8 mouse cellular contexts compared by ENCODE assay signal in the genomic region with DNA sequence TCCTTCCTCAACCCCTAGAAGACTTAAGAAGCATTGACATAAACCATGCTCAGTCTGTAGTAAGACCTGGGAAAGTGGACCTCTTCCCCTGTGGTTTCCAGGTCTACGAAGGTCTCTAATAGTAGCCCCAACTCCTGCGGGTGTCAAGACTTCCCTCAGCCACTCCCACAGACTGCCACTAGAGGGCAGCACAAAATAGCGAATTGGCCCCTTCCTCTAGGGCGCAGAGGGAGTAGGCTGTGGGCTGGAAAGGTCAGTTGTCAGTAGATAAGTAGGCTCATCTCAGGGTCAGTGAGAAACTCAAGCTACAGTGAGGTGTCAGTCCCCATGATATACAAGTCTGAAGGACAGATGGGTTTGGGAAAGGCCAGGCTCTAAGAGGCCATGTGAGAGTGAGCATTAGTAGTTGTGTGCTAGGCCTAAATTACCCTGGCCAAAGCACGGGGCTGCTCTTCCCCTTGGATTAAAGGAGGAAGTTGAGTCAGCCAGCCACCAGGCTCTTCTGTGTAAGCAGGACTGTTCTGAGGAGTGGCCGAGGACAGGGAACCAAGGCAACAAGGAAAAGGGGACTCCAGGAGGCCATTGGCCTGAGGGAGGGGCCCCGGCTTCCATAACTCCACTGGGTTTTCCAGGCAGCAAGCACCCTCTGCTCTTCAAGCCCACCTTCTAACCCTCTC. TPM values are rescaled to one million over a fixed set of nuclear protein-coding genes. Genes with fewer than 3 reads are reported as not detected.
DNase-seq lines count a peak whose midpoint lies in the region; ATAC-seq and TF ChIP-seq lines count a peak whose summit lies in the region.

No protein-coding gene starts in this region.

- no peak overlapping the region for H3K4me3 ChIP-seq in limb, embryonic 14.5 days (replicated peaks; ENCODE audit: low read length)
- peak overlapping the region; percentile 75 for H3K4me3 ChIP-seq in midbrain, postnatal 0 days (ENCODE audit: low read depth, low read length)

- WGBS in limb, embryonic 14.5 days: 24% methylated on average over 7 of the region's 7 CpGs
- WGBS in midbrain, postnatal 0 days: 23% methylated on average over 7 of the region's 7 CpGs

- H3K27me3 ChIP-seq in limb, embryonic 14.5 days (ENCODE audit: control insufficient read depth, insufficient read depth, low read length): peaks cover 24% of the 10 kb centered on the region; the same call in 1 of the 2 replicates
- no peaks in the 10 kb centered on the region for H3K27me3 ChIP-seq in midbrain, postnatal 0 days (ENCODE audit: insufficient read depth, low read length)

- no peak for TF ChIP-seq POLR2A in limb, embryonic 14.5 days (IDR thresholded peaks at IDR 0.05; ENCODE audit: borderline replicate concordance, extremely low read depth, insufficient read depth, insufficient read length)

- 0 out of 2 replicates have a peak, but pooled peaks cover 3% of the 10 kb centered on the region for H3K4me1 ChIP-seq in limb, embryonic 14.5 days (ENCODE audit: control insufficient read depth, insufficient read depth, low read length)
- peaks cover 15% of the 10 kb centered on the region for H3K4me1 ChIP-seq in midbrain, postnatal 0 days (ENCODE audit: insufficient read depth, low read length)

- no peak overlapping the region for H3K27ac ChIP-seq in limb, embryonic 14.5 days (replicated peaks; ENCODE audit: low read depth, low read length)
- peak overlapping the region; percentile 83 for H3K27ac ChIP-seq in midbrain, postnatal 0 days (ENCODE audit: low read depth, low read length)

- TF ChIP-seq CTCF in midbrain, postnatal 0 days (IDR thresholded peaks at IDR 0.05): peak; percentile 98

- no peak overlapping the region for H3K9ac ChIP-seq in limb, embryonic 14.5 days (ENCODE audit: low read depth, low read length, severe bottlenecking)
- H3K9ac ChIP-seq in midbrain, postnatal 0 days (replicated peaks; ENCODE audit: low read length, poor library complexity, severe bottlenecking): peak overlapping the region; percentile 87

- H3K4me2 ChIP-seq in limb, embryonic 14.5 days (replicated peaks; ENCODE audit: low read depth, low read length, severe bottlenecking): no peak overlapping the region
- H3K4me2 ChIP-seq in midbrain, postnatal 0 days (ENCODE audit: low read depth, low read length, poor library complexity, severe bottlenecking): peak overlapping the region; percentile 52

- H3K9me3 ChIP-seq in limb, embryonic 14.5 days (ENCODE audit: control insufficient read depth, low read length): no peaks in the 10 kb centered on the region
- H3K9me3 ChIP-seq in midbrain, postnatal 0 days (ENCODE audit: low read length): no peaks in the 10 kb centered on the region

- peak; percentile 80 for ATAC-seq in granulocyte monocyte progenitor cell, adult 5-6 weeks (replicated peaks; ENCODE audit: poor library complexity, severe bottlenecking)
- ATAC-seq in limb, embryonic 14.5 days (ENCODE audit: low FRiP score, low read depth): no peak
- ATAC-seq in midbrain, postnatal 0 days (ENCODE audit: low FRiP score): no peak

- no peaks in the 10 kb centered on the region for H3K36me3 ChIP-seq in limb, embryonic 14.5 days (ENCODE audit: control insufficient read depth, insufficient read depth, low read length)
- no peaks in the 10 kb centered on the region for H3K36me3 ChIP-seq in midbrain, postnatal 0 days (ENCODE audit: insufficient read depth, low read length)

- DNase-seq in 3134 (ENCODE audit: extremely low read depth, insufficient read length, low spot score): peak; percentile 51
- peak; percentile 88 for DNase-seq in adrenal gland, adult 2 months
- peak; percentile 94 for DNase-seq in embryo, embryonic 10.5 days (ENCODE audit: low spot score)
- DNase-seq in kidney, adult 11 months: peak; percentile 62
- peak; percentile 68 for DNase-seq in limb, embryonic 14.5 days (ENCODE audit: low spot score)
- peak; percentile 78 for DNase-seq in midbrain, postnatal 0 days (ENCODE audit: low spot score)
- DNase-seq in spleen, postnatal 10 days (ENCODE audit: low spot score in 2 of 2): peak; percentile 77 to 87

RNA-seq across cellular contexts. Expression of gene 4930451I11Rik, which starts 9.5 kb away (rescaled TPM):
- not detected for total RNA-seq in adrenal gland, adult 2 months (2021)
- polyA plus RNA-seq in adrenal gland, adult 2 months (2012; rRNA removed): not detected in 2 replicates
- total RNA-seq in granulocyte monocyte progenitor cell, adult 5-6 weeks (2014; fragmentation: Nextera tagmentation): not detected in 2 replicates
- not detected in 2 replicates for total RNA-seq in granulocyte monocyte progenitor cell, adult 5-6 weeks (2017)
- not detected in 2 replicates for polyA plus RNA-seq in limb, embryonic 14.5 days (2012; rRNA removed)
- not detected in 2 replicates for polyA plus RNA-seq in limb, embryonic 14.5 days (2014; fragmentation: Nextera tagmentation; extraction: Ambion mirVana)
- total RNA-seq in midbrain, postnatal 0 days (2014; rRNA removed): not detected in 2 replicates
- polyA plus RNA-seq in midbrain, postnatal 0 days (2015; fragmentation: Nextera tagmentation; extraction: Ambion mirVana): 1.1 TPM in 1 of 2 replicates, not detected in the other

RNA-seq across cellular contexts. Expression of gene Fam57b, which starts 24.5 kb away (rescaled TPM):
- total RNA-seq in adrenal gland, adult 2 months (2021): 10 to 100 TPM; 16.4 to 21.0 TPM
- 27.8 and 40.9 TPM in 2 replicates for polyA plus RNA-seq in adrenal gland, adult 2 months (2012; rRNA removed)
- not detected in 2 replicates for total RNA-seq in granulocyte monocyte progenitor cell, adult 5-6 weeks (2014; fragmentation: Nextera tagmentation)
- not detected in 2 replicates for total RNA-seq in granulocyte monocyte progenitor cell, adult 5-6 weeks (2017)
- polyA plus RNA-seq in limb, embryonic 14.5 days (2012; rRNA removed): 1.6 and 2.0 TPM in 2 replicates
- polyA plus RNA-seq in limb, embryonic 14.5 days (2014; fragmentation: Nextera tagmentation; extraction: Ambion mirVana): 0.21 and 0.44 TPM in 2 replicates
- total RNA-seq in midbrain, postnatal 0 days (2014; rRNA removed): 52.5 and 60.2 TPM in 2 replicates
- 56.3 and 57.1 TPM in 2 replicates for polyA plus RNA-seq in midbrain, postnatal 0 days (2015; fragmentation: Nextera tagmentation; extraction: Ambion mirVana)

RNA-seq across cellular contexts. Expression of gene Doc2a, which starts 25.2 kb away (rescaled TPM):
- total RNA-seq in adrenal gland, adult 2 months (2021): under 1 TPM; 0.40 to 0.52 TPM
- 0.52 and 0.83 TPM in 2 replicates for polyA plus RNA-seq in adrenal gland, adult 2 months (2012; rRNA removed)
- total RNA-seq in granulocyte monocyte progenitor cell, adult 5-6 weeks (2014; fragmentation: Nextera tagmentation): not detected in 2 replicates
- total RNA-seq in granulocyte monocyte progenitor cell, adult 5-6 weeks (2017): 0.15 TPM in 1 of 2 replicates, not detected in the other
- 1.3 and 2.8 TPM in 2 replicates for polyA plus RNA-seq in limb, embryonic 14.5 days (2012; rRNA removed)
- polyA plus RNA-seq in limb, embryonic 14.5 days (2014; fragmentation: Nextera tagmentation; extraction: Ambion mirVana): 0.76 and 0.92 TPM in 2 replicates
- 53.8 and 64.1 TPM in 2 replicates for total RNA-seq in midbrain, postnatal 0 days (2014; rRNA removed)
- polyA plus RNA-seq in midbrain, postnatal 0 days (2015; fragmentation: Nextera tagmentation; extraction: Ambion mirVana): 36.3 and 41.2 TPM in 2 replicates

RNA-seq across cellular contexts. Expression of gene Ppp4c, which starts 29.7 kb away (rescaled TPM):
- 10 to 100 TPM; 77.4 to 86.0 TPM for total RNA-seq in adrenal gland, adult 2 months (2021)
- polyA plus RNA-seq in adrenal gland, adult 2 months (2012; rRNA removed): 89.8 and 92.4 TPM in 2 replicates
- 160 and 219 TPM in 2 replicates for total RNA-seq in granulocyte monocyte progenitor cell, adult 5-6 weeks (2014; fragmentation: Nextera tagmentation)
- total RNA-seq in granulocyte monocyte progenitor cell, adult 5-6 weeks (2017): 131 and 137 TPM in 2 replicates
- polyA plus RNA-seq in limb, embryonic 14.5 days (2012; rRNA removed): 238 and 252 TPM in 2 replicates
- polyA plus RNA-seq in limb, embryonic 14.5 days (2014; fragmentation: Nextera tagmentation; extraction: Ambion mirVana): 268 and 269 TPM in 2 replicates
- total RNA-seq in midbrain, postnatal 0 days (2014; rRNA removed): 107 and 137 TPM in 2 replicates
- 127 and 135 TPM in 2 replicates for polyA plus RNA-seq in midbrain, postnatal 0 days (2015; fragmentation: Nextera tagmentation; extraction: Ambion mirVana)

RNA-seq across cellular contexts. Expression of gene Hirip3, which starts 39.8 kb away (rescaled TPM):
- total RNA-seq in adrenal gland, adult 2 months (2021): 10 to 100 TPM in 1 of 2 experiments, 1 to 10 TPM in 1; 8.2 to 16.3 TPM
- polyA plus RNA-seq in adrenal gland, adult 2 months (2012; rRNA removed): 1.4 and 2.9 TPM in 2 replicates
- total RNA-seq in granulocyte monocyte progenitor cell, adult 5-6 weeks (2014; fragmentation: Nextera tagmentation): 62.2 and 65.9 TPM in 2 replicates
- 168 and 171 TPM in 2 replicates for total RNA-seq in granulocyte monocyte progenitor cell, adult 5-6 weeks (2017)
- polyA plus RNA-seq in limb, embryonic 14.5 days (2012; rRNA removed): 55.1 and 120 TPM in 2 replicates
- 15.2 and 16.1 TPM in 2 replicates for polyA plus RNA-seq in limb, embryonic 14.5 days (2014; fragmentation: Nextera tagmentation; extraction: Ambion mirVana)
- total RNA-seq in midbrain, postnatal 0 days (2014; rRNA removed): 6.6 and 10.0 TPM in 2 replicates
- 12.2 and 16.3 TPM in 2 replicates for polyA plus RNA-seq in midbrain, postnatal 0 days (2015; fragmentation: Nextera tagmentation; extraction: Ambion mirVana)

Comparison
In these comparisons a context has a peak if more than half of its experiments do, and no peak if none do; other contexts are left out.
1. RNA of gene Fam57b, which starts 24.5 kb away (total RNA-seq): 52.5 to 60.2 TPM in midbrain, postnatal 0 days and 16.4 to 21.0 TPM in adrenal gland, adult 2 months; not detected in granulocyte monocyte progenitor cell, adult 5-6 weeks; every median in the first group is over 10 times any median in the second.
2. RNA of gene Doc2a, which starts 25.2 kb away (total RNA-seq): 53.8 to 64.1 TPM in midbrain, postnatal 0 days; 0.40 to 0.52 TPM in adrenal gland, adult 2 months and 0.15 TPM in granulocyte monocyte progenitor cell, adult 5-6 weeks; every median in the first group is over 10 times any median in the second.
3. Peak in every context shown above with its lines, with median percentiles within 50 percentile points of each other: DNase-seq.